Mouse (Mus musculus) heart, postnatal 25 days (tissue): Measurements from ENCODE around the gene Sft2d2. TPM values are rescaled to one million over a fixed set of nuclear protein-coding genes. Genes with fewer than 3 reads are reported as not detected.

Source experiments
- DNase-seq: peaks from one replicate; pipeline ENCODE4 v3.0.0; 2022; ENCODE audit warnings: low spot score
- intact Hi-C: fragments of 180-260 bp; cut with DNase I; formaldehyde crosslinking; loops from one replicate; pipeline ENCODE4 v1.15.1; 2025
- total RNA-seq, 2 experiments: library from RNA; stranded (reverse); gene quantifications; 2 replicates each; pipeline ENCODE4 v1.2.3; 2021

The Sft2d2 gene
- total RNA-seq, 2 experiments from 2014 or later, result 12.4 to 13.5 TPM

GRCm38 (mm10) chr1:165192102-165192501 lies 2.1 kb downstream of the Sft2d2 start:
- intact Hi-C loops, result no loop called here
- DNase-seq, result no peak

- intact Hi-C loops, result no loop called here
- DNase-seq, result no peak
Observed at GRCm38 (mm10) chr1:165191611-165192010, 2.6 kb downstream of the Sft2d2 start.

GRCm38 (mm10) chr1:165190571-165191273 lies 3.5 kb downstream of the Sft2d2 start:
- DNase-seq, result no peak
- intact Hi-C loops, result no loop called here

GRCm38 (mm10) chr1:165190068-165190467 lies 4.2 kb downstream of the Sft2d2 start:
- DNase-seq, result no peak
- intact Hi-C loops, result no loop called here

GRCm38 (mm10) chr1:165188806-165189580 lies 5.2 kb downstream of the Sft2d2 start:
- DNase-seq, result no peak
- intact Hi-C loops, result no loop called here

GRCm38 (mm10) chr1:165187357-165187756 lies 6.9 kb downstream of the Sft2d2 start:
- intact Hi-C loops, result no loop called here
- DNase-seq, result no peak

GRCm38 (mm10) chr1:165186491-165186890 lies 7.7 kb downstream of the Sft2d2 start:
- intact Hi-C loops, result no loop called here

GRCm38 (mm10) chr1:165185116-165185515 lies 9.1 kb downstream of the Sft2d2 start:
- DNase-seq, result no peak
- intact Hi-C loops, result no loop called here

More at GRCm38 (mm10) chr1:165186491-165186890, 7.7 kb downstream of the Sft2d2 start:
- DNase-seq, result no peak

GRCm38 (mm10) chr1:165184178-165184577 lies 10.1 kb downstream of the Sft2d2 start:
- no peak for DNase-seq
- intact Hi-C loops, result no loop called here

- intact Hi-C loops, result no loop called here
- DNase-seq, result no peak
Observed at GRCm38 (mm10) chr1:165183400-165183799, 10.8 kb downstream of the Sft2d2 start.

GRCm38 (mm10) chr1:165179321-165179720 lies 14.9 kb downstream of the Sft2d2 start:
- intact Hi-C loops, result no loop called here
- DNase-seq, result no peak

GRCm38 (mm10) chr1:165178075-165178474 lies 16.2 kb downstream of the Sft2d2 start:
- no peak for DNase-seq
- intact Hi-C loops, result no loop called here

- DNase-seq, result no peak
- intact Hi-C loops, result no loop called here
Observed at GRCm38 (mm10) chr1:165174059-165174616, 20.1 kb downstream of the Sft2d2 start.

GRCm38 (mm10) chr1:165171277-165171676 lies 23.0 kb downstream of the Sft2d2 start:
- no peak for DNase-seq
- intact Hi-C loops, result no loop called here

GRCm38 (mm10) chr1:165170157-165170556 lies 24.1 kb downstream of the Sft2d2 start:
- DNase-seq, result no peak
- intact Hi-C loops, result no loop called here

GRCm38 (mm10) chr1:165169462-165169861 lies 24.8 kb downstream of the Sft2d2 start:
- no peak for DNase-seq
- intact Hi-C loops, result no loop called here

GRCm38 (mm10) chr1:165164920-165165319 lies 29.3 kb downstream of the Sft2d2 start:
- intact Hi-C loops, result no loop called here
- DNase-seq, result no peak

- intact Hi-C loops, result no loop called here
- DNase-seq, result no peak
Observed at GRCm38 (mm10) chr1:165160723-165161405, 33.4 kb downstream of the Sft2d2 start, which contains the start of gene Tbx19. TSS of gene Tbx19 (minus strand) at chr1:165160773.

- DNase-seq, result no peak
- intact Hi-C loops, result no loop called here
Observed at GRCm38 (mm10) chr1:165158841-165159240, 35.4 kb downstream of the Sft2d2 start.

GRCm38 (mm10) chr1:165154162-165154561 lies 40.1 kb downstream of the Sft2d2 start:
- intact Hi-C loops, result no loop called here
- DNase-seq, result no peak
